Mouse (Mus musculus): Measurements from ENCODE around the gene Ets1. TPM values are rescaled to one million over a fixed set of nuclear protein-coding genes. Genes with fewer than 3 reads are reported as not detected.

Gene Ets1
- total and polyA plus RNA-seq, 3 experiments, result 10.0 to 23.5 (median 19.8) TPM

DNA sequence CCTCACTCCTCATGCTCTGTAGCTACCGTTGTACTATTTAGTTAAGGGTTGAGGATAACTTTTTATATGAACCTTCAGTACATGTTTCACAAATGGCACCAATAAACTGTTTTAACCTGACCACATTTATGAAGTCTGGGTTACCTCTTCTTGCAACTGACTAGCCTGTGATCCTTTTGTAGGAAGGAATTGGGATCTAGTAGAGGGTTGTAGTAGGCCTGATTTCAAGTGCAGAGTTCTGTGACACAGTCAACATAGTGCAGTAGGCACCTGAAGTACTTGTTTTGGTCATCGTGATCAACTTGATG lies 65.9 kb downstream of the Ets1 start:
- no peak for DNase-seq (ENCODE audit: extremely low read depth)
- dilution Hi-C loops (cut with MboI; ENCODE audit: extremely low pct_ligation_motif_present, extremely low pct_unique_long_range_greater_than_20kb, low sequenced_read_pairs), result no loop called here
- peaks cover 3 to 74% of the 10 kb centered on the region in 2 experiments; a peak in 3 of 4 replicates for H3K4me1 ChIP-seq (ENCODE audit: control insufficient read depth in 1 of 2, insufficient read depth in 2 of 2)
- no peak overlapping the region for H3K4me3 ChIP-seq (replicated peaks in 1 of 3; ENCODE audit: low read depth in 2 of 3, low read length in 2 of 3, poor library complexity in 1 of 3)
- H3K9me3 ChIP-seq (replicated peaks; ENCODE audit: low read length), result no peaks in the 10 kb centered on the region
- no peak overlapping the region for H3K9ac ChIP-seq (ENCODE audit: insufficient read depth, low read depth)
- H3K27me3 ChIP-seq (replicated peaks), result no peaks in the 10 kb centered on the region
- no peak overlapping the region for H3K4me2 ChIP-seq (ENCODE audit: insufficient read depth, low read depth, poor library complexity, severe bottlenecking)
- H3K36me3 ChIP-seq (replicated peaks in 1 of 2; ENCODE audit: control insufficient read depth in 1 of 2, insufficient read depth in 1 of 2, low read length in 1 of 2), result peaks cover 0 to 39% of the 10 kb centered on the region in 2 experiments
- in situ Hi-C loops (cut with MboI; ENCODE audit: low pct_ligation_motif_present, low pct_unique_long_range_greater_than_20kb, low sequenced_read_pairs), result loop anchor here (25.0 kb wide), 1 partner anchor 235 kb away; no protein-coding TSS in a partner anchor
- H3K27ac ChIP-seq (ENCODE audit: insufficient read depth, low read depth), result no peak overlapping the region
- H3K79me2 ChIP-seq (replicated peaks; ENCODE audit: control insufficient read depth, extremely low read depth, insufficient read depth, poor library complexity, severe bottlenecking), result no peaks in the 10 kb centered on the region
- no peak for TF ChIP-seq NRF1 (IDR thresholded peaks at IDR 0.05; ENCODE audit: low read depth, low read length)

DNA sequence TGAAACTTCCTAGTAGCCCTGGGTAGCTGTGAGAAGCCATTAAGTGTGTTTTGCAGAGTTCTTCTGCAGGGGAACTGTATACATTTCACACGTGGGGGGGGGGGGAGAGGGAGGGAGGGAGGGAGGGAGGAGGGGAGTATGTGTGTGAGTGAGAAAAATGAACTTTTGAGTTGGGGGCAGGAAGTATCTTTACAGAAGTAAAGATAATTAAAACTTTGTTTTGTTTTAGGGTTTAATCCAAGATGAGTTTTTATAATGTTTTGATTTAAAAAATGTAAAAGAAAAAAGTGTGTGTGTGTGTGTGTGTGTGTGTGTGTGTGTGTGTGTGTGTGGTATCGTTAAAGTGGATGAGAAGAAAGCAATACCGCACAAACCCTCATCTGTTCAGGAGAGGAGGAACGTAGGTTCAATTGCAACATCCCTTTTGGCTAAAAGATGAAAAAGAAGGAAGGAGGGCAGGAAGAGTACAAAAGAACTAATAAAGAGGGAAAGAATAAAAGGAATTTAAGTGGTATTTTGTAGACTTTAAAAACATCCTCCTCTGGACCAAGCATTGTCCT lies 66.9 kb downstream of the Ets1 start:
- TF ChIP-seq USF2 (conservative IDR thresholded peaks at IDR 0.05; ENCODE audit: low read depth, low read length) (no peak), UBTF (IDR thresholded peaks at IDR 0.05; ENCODE audit: low read depth, low read length) (no peak), POLR2A (IDR thresholded peaks at IDR 0.05; ENCODE audit: low read depth, low read length) (no peak), E2F4 (IDR thresholded peaks at IDR 0.05; ENCODE audit: insufficient replicate concordance, low read depth, low read length) (no peak), TCF12 (IDR thresholded peaks at IDR 0.05; ENCODE audit: low read depth, low read length) (no peak), CHD1 (IDR thresholded peaks at IDR 0.05; ENCODE audit: low read depth, low read length) (no peak), KAT2A (IDR thresholded peaks at IDR 0.05; ENCODE audit: insufficient replicate concordance, low read length) (no peak), SIN3A (IDR thresholded peaks at IDR 0.05; ENCODE audit: low read length) (no peak), ZNF384 (IDR thresholded peaks at IDR 0.05; ENCODE audit: low read depth, low read length) (no peak)
- Histone ChIP-seq H3K27me3 (replicated peaks) (no peaks in the 10 kb centered on the region), H3K4me1 (ENCODE audit: control insufficient read depth in 1 of 2, insufficient read depth in 2 of 2) (peaks cover 3 to 77% of the 10 kb centered on the region in 2 experiments; a peak in 3 of 4 replicates), H3K9ac (ENCODE audit: insufficient read depth, low read depth) (no peak overlapping the region), H3K27ac (ENCODE audit: insufficient read depth, low read depth) (no peak overlapping the region), H3K79me2 (replicated peaks; ENCODE audit: control insufficient read depth, extremely low read depth, insufficient read depth, poor library complexity, severe bottlenecking) (no peaks in the 10 kb centered on the region), H3K36me3 (replicated peaks in 1 of 2; ENCODE audit: control insufficient read depth in 1 of 2, insufficient read depth in 1 of 2, low read length in 1 of 2) (peaks cover 0 to 42% of the 10 kb centered on the region in 2 experiments), H3K4me2 (ENCODE audit: insufficient read depth, low read depth, poor library complexity, severe bottlenecking) (no peak overlapping the region), H3K4me3 (replicated peaks in 1 of 3; ENCODE audit: low read depth in 2 of 3, low read length in 2 of 3, poor library complexity in 1 of 3) (no peak overlapping the region), H3K9me3 (replicated peaks; ENCODE audit: low read length) (no peaks in the 10 kb centered on the region)
- in situ Hi-C loops (cut with MboI; ENCODE audit: low pct_ligation_motif_present, low pct_unique_long_range_greater_than_20kb, low sequenced_read_pairs), result loop anchor here (25.0 kb wide), 1 partner anchor 234 kb away; no protein-coding TSS in a partner anchor
- no peak for DNase-seq (ENCODE audit: extremely low read depth)
- dilution Hi-C loops (cut with MboI; ENCODE audit: extremely low pct_ligation_motif_present, extremely low pct_unique_long_range_greater_than_20kb, low sequenced_read_pairs), result no loop called here

DNA sequence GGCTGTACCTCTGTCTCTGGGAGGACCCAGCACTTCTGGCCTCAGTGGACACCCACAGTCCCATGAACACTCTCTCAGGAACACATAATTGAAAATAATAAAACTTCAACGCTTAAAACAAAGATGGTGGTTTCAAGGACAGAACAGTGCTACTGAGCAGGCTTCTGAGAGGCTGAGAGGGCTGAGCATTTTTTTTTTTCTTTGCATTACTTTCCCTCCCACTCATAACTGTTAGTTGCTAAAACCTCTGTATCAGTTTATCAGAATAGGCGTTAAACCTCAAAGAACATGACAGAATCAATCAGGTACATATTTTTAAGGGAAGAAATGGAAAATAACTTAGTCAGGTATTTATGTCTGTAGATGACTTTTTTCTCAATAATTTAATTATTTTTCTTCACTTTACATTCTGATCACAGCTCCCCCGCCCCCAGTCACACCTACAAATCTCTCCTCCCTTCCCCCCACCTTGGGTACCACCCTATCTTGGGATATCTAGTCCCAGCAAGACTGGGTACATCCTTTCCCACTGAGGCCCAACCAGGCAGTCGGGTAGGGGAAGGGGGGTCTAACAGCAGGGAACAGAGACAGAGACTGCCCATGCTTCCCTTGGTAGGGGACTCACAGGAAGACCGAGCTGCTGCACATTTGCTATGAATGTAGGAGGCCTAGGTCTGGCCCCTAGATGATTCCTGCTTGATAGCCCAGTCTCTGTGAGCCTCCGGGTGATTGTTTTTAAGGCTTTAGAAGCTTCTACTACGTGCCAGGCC lies 68.1 kb downstream of the Ets1 start:
- Histone ChIP-seq H3K4me3 (replicated peaks in 1 of 3; ENCODE audit: low read depth in 2 of 3, low read length in 2 of 3, poor library complexity in 1 of 3) (no peak overlapping the region), H3K9ac (ENCODE audit: insufficient read depth, low read depth) (no peak overlapping the region), H3K9me3 (replicated peaks; ENCODE audit: low read length) (no peaks in the 10 kb centered on the region), H3K27ac (ENCODE audit: insufficient read depth, low read depth) (no peak overlapping the region), H3K27me3 (replicated peaks) (no peaks in the 10 kb centered on the region), H3K4me2 (ENCODE audit: insufficient read depth, low read depth, poor library complexity, severe bottlenecking) (no peak overlapping the region), H3K36me3 (replicated peaks in 1 of 2; ENCODE audit: control insufficient read depth in 1 of 2, insufficient read depth in 1 of 2, low read length in 1 of 2) (peaks cover 0 to 43% of the 10 kb centered on the region in 2 experiments), H3K4me1 (ENCODE audit: control insufficient read depth in 1 of 2, insufficient read depth in 2 of 2) (peaks cover 3 to 80% of the 10 kb centered on the region in 2 experiments; a peak in 3 of 4 replicates), H3K79me2 (replicated peaks; ENCODE audit: control insufficient read depth, extremely low read depth, insufficient read depth, poor library complexity, severe bottlenecking) (no peaks in the 10 kb centered on the region)
- in situ Hi-C loops (cut with MboI; ENCODE audit: low pct_ligation_motif_present, low pct_unique_long_range_greater_than_20kb, low sequenced_read_pairs), result loop anchor here (25.0 kb wide), 1 partner anchor 233 kb away; no protein-coding TSS in a partner anchor
- dilution Hi-C loops (cut with MboI; ENCODE audit: extremely low pct_ligation_motif_present, extremely low pct_unique_long_range_greater_than_20kb, low sequenced_read_pairs), result no loop called here
- DNase-seq (ENCODE audit: extremely low read depth), result no peak
- TF ChIP-seq MYC (IDR thresholded peaks at IDR 0.05; ENCODE audit: low read depth, low read length) (no peak), UBTF (IDR thresholded peaks at IDR 0.05; ENCODE audit: low read depth, low read length) (no peak), RAD21 (IDR thresholded peaks at IDR 0.05; ENCODE audit: low read depth, low read length) (no peak), USF2 (conservative IDR thresholded peaks at IDR 0.05; ENCODE audit: low read depth, low read length) (no peak), MAX (IDR thresholded peaks at IDR 0.05; ENCODE audit: low read length) (no peak), SMC3 (IDR thresholded peaks at IDR 0.05; ENCODE audit: low read depth, low read length) (no peak), MAZ (IDR thresholded peaks at IDR 0.05; ENCODE audit: low read depth, low read length) (no peak), BHLHE40 (IDR thresholded peaks at IDR 0.05; ENCODE audit: low read depth, low read length) (no peak), PAX5 (IDR thresholded peaks at IDR 0.05; ENCODE audit: low read length) (no peak), TCF12 (IDR thresholded peaks at IDR 0.05; ENCODE audit: low read depth, low read length) (no peak), ZNF384 (IDR thresholded peaks at IDR 0.05; ENCODE audit: low read depth, low read length) (no peak), POLR2A (IDR thresholded peaks at IDR 0.05; ENCODE audit: low read depth, low read length) (no peak), MXI1 (IDR thresholded peaks at IDR 0.05; ENCODE audit: low read depth, low read length) (no peak), CHD2 (IDR thresholded peaks at IDR 0.05; ENCODE audit: low read length) (no peak), HCFC1 (IDR thresholded peaks at IDR 0.05; ENCODE audit: low read depth, low read length) (no peak), NRF1 (IDR thresholded peaks at IDR 0.05; ENCODE audit: low read depth, low read length) (no peak), E2F4 (IDR thresholded peaks at IDR 0.05; ENCODE audit: insufficient replicate concordance, low read depth, low read length) (no peak), IRF4 (IDR thresholded peaks at IDR 0.05; ENCODE audit: low read depth, low read length) (no peak)

Measured in CH12.LX (cell line).